Mouse (Mus musculus) embryonic facial prominence, embryonic 13.5 days (tissue): ENCODE measurements around the gene Trim31. TPM values are rescaled to one million over a fixed set of nuclear protein-coding genes. Genes with fewer than 3 reads are reported as not detected.
A peak's percentile ranks its signal among the peaks of the same experiment; 100 is the strongest.

Source experiments
- ATAC-seq: fragments of 200-750 bp; cut with Nextera tagmentation; 2 replicates; pipeline ENCODE4 v1.8.0; 2017; ENCODE audit warnings: low read depth; ENCODE audit not compliant: insufficient number of reproducible peaks, insufficient read depth, low FRiP score, low TSS enrichment
- H3K27ac ChIP-seq: fragments of 300-500 bp; sonication (generic); 2 replicates; pipeline ENCODE4 v1.5.1; 2015; ENCODE audit warnings: moderate library complexity, mild to moderate bottlenecking, inconsistent platforms
- H3K27me3 ChIP-seq: fragments of 300-500 bp; sonication (generic); 2 replicates; pipeline ENCODE4 v1.6.1; 2015; ENCODE audit warnings: mild to moderate bottlenecking, inconsistent platforms
- H3K36me3 ChIP-seq: fragments of 300-500 bp; sonication (generic); 2 replicates; pipeline ENCODE4 v1.6.1; 2015; ENCODE audit warnings: mild to moderate bottlenecking, inconsistent platforms
- H3K4me1 ChIP-seq: fragments of 300-500 bp; sonication (generic); 2 replicates; pipeline ENCODE4 v1.6.1; 2015; ENCODE audit warnings: inconsistent platforms
- H3K4me2 ChIP-seq: fragments of 300-500 bp; sonication (generic); 2 replicates; pipeline ENCODE4 v1.6.1; 2015; ENCODE audit warnings: moderate library complexity, mild to moderate bottlenecking, inconsistent platforms
- H3K4me3 ChIP-seq: fragments of 300-500 bp; sonication (generic); 2 replicates; pipeline ENCODE4 v1.5.1; 2015; ENCODE audit warnings: mild to moderate bottlenecking, inconsistent platforms
- H3K9ac ChIP-seq: fragments of 300-500 bp; sonication (generic); 2 replicates; pipeline ENCODE4 v1.6.1; 2015; ENCODE audit warnings: mild to moderate bottlenecking, inconsistent platforms
- H3K9me3 ChIP-seq: fragments of 300-500 bp; sonication (generic); 2 replicates; pipeline ENCODE4 v1.6.1; 2016; ENCODE audit warnings: inconsistent platforms
- WGBS: fragments of 180-500 bp; shearing (Covaris S2); methylation state at CpG from one replicate; pipeline ENCODE4 v1.1.7; 2015; ENCODE audit warnings: mixed read lengths; 5-methylcytosine and 5-hydroxymethylcytosine counted together
- polyA plus RNA-seq: library from polyadenylated mRNA; unstranded; fragments of >200 nt; fragmentation: Nextera tagmentation; extraction: Ambion mirVana; gene quantifications from 2 replicates; pipeline ENCODE4 v1.2.1, GENCODE M21; 2015

Gene Trim31
- polyA plus RNA-seq, 1 experiment from 2014 or later = not detected

DNA sequence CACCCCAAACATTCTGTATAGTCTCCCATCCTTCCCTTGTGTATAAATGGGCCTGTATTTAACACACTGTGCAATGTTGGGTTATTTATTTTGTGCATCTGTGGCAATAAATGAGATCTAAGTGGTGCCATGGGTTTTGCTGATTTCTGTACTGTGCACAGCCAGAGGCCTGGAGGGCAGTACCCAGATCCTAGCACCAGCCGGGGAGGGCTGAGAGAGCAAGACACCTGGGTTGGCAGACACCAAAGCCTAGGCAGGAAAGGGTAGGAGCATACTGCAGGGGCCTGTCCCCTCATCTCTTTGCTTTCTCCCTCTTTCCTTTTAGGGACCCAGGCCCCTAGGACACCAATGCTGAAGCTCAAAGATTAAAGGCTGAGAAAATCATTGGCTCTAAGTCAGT lies 50.4 kb downstream of the Trim31 start:
- WGBS = 90% methylated on average over 1 of the region's 1 CpGs
- peaks cover 20% of the 10 kb centered on the region for H3K36me3 ChIP-seq
- H3K4me3 ChIP-seq = no peak overlapping the region
- H3K9ac ChIP-seq = no peak overlapping the region
- no peaks in the 10 kb centered on the region for H3K9me3 ChIP-seq
- peaks cover 24% of the 10 kb centered on the region for H3K4me1 ChIP-seq
- H3K27ac ChIP-seq = no peak overlapping the region
- peaks cover 46% of the 10 kb centered on the region for H3K27me3 ChIP-seq
- ATAC-seq = no peak
- no peak overlapping the region; the same call in 1 of the 2 replicates for H3K4me2 ChIP-seq

DNA sequence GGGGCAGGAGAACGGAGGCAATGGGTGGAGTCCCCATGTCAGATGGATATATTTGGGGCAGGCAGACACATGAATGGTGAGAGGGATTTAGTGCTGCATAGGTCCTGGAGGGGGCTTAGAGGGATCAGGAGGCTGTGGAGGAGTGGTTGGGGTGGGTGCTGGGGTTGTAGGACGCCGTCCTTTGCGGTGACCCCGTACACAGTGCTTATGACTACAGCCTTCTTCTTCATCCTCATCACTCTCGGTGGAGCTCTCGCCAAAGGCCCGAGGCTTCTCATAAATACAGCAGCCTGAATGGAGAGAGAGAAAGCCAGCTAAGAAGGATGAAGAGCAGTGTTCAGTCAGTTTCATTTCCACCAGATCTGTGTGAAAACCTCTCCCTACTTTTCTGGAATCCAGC lies 51.3 kb downstream of the Trim31 start:
- Histone ChIP-seq H3K4me3 (no peak overlapping the region), H3K4me1 (peaks cover 21% of the 10 kb centered on the region), H3K36me3 (peaks cover 26% of the 10 kb centered on the region), H3K27me3 (peaks cover 37% of the 10 kb centered on the region), H3K9me3 (no peaks in the 10 kb centered on the region), H3K9ac (no peak overlapping the region), H3K4me2 (no peak overlapping the region), H3K27ac (no peak overlapping the region)
- ATAC-seq = no peak
- 96% methylated on average over 8 of the region's 8 CpGs for WGBS

DNA sequence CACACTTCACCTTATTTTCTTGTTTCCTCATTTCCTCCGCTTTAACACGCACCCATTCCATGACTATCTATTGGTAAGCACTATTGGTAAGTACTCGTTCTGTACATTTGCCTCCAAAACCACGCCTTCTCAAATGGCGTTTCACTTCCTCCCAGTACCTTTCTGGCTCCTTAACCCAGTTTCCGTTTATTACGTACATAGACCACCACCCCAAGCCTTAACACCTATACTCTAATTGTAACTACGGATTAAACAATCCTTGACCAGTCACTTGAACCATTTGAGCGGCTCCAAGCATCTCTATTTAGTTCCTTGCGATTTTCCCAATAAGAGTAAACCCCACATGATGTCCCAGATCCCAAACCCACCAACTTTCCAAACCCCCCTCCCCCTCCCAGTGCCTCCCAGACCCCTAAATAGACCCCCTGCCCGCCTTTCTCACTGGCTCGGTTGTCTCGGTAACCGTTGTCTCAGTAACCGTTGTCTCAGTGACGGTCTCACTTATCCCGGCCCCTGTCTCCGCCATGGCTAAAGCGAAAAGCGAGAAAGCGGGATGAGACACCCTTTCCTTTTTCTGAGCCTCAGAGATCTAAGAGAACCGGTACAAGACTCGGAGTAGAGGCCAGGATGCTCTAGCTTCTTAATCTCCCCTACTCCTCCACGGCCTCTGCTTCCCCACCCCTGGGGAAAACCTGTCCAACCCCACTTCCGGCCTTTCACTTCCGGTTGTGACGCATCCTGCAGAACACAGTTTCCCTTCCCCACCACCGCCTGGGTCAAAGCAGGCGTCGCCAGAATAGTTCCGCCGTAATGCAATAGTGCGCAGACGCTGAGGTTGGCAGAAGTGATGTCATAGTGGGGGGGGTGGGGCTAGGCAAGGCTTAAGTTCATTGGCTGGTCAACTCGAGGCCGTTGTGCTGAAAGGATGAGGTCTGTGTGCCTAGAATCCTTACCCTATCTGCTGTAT lies 53.3 kb downstream of the Trim31 start, which contains the start of gene Ppp1r11:
Gene Ppp1r11, minus strand, starts transcription at position 761 of the 967 bp plus-strand sequence.
- H3K4me3 ChIP-seq = peak within 1 kb of the TSS; percentile 74
- H3K9me3 ChIP-seq = no peaks in the 10 kb centered on the region
- WGBS = 3% methylated on average over 36 of the region's 36 CpGs
- H3K9ac ChIP-seq = peak within 1 kb of the TSS; percentile 80
- H3K27me3 ChIP-seq = peaks cover 17% of the 10 kb centered on the region
- H3K27ac ChIP-seq = peak within 1 kb of the TSS; percentile 71; the same call in 1 of the 2 replicates
- peaks cover 21% of the 10 kb centered on the region for H3K4me1 ChIP-seq
- peaks cover 30% of the 10 kb centered on the region for H3K36me3 ChIP-seq
- H3K4me2 ChIP-seq = peak within 1 kb of the TSS; percentile 80
- peak; percentile 97 for ATAC-seq

DNA sequence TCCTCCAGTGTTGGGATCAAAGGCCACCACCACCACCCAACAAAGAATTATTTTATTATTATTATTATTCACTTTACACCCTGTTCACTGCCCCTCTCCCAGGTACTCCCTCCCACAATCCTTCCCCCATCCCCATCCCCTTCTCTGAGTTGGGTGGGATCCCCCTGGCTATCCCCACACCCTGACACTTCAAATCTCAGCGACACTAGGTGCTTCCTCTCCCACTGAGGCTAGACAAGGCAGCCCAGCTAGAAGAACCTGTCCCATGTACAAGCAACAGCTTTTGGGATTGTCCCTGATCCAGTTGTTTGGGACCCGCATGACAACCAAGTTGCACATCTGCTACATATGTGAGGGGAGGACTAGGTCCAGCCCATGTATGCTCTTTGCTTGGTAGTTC lies 54.7 kb downstream of the Trim31 start:
- Histone ChIP-seq H3K4me3 (no peak overlapping the region), H3K27ac (no peak overlapping the region), H3K4me1 (peaks cover 19% of the 10 kb centered on the region), H3K9me3 (no peaks in the 10 kb centered on the region), H3K27me3 (peaks cover 11% of the 10 kb centered on the region), H3K9ac (no peak overlapping the region), H3K4me2 (no peak overlapping the region), H3K36me3 (peaks cover 36% of the 10 kb centered on the region)
- 91% methylated on average over 2 of the region's 2 CpGs for WGBS
- no peak for ATAC-seq

DNA sequence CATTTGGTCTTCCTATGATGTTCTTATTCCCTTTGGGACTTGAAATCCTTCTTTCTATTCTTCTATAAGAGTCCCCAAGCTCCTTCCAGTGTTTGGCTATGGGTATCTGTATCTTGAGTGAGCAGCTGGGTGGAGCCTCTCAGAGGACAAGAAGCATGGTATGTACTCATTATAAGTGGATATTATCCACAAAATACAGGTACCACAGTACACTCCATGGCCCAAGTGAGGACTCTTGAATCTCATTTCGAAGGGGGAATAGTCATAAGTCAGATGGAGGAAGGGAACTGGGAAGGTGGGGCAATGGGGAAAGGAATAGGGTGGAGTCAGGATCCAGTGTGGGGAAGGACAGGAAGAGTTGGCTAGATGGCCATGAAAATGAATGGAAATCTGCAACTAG lies 55.1 kb downstream of the Trim31 start:
- Histone ChIP-seq H3K27me3 (peaks cover 11% of the 10 kb centered on the region), H3K27ac (no peak overlapping the region), H3K9ac (no peak overlapping the region), H3K4me1 (peaks cover 18% of the 10 kb centered on the region), H3K4me3 (no peak overlapping the region), H3K36me3 (peaks cover 36% of the 10 kb centered on the region), H3K9me3 (no peaks in the 10 kb centered on the region), H3K4me2 (no peak overlapping the region)
- ATAC-seq = no peak
- 79% methylated on average over 1 of the region's 1 CpGs for WGBS

DNA sequence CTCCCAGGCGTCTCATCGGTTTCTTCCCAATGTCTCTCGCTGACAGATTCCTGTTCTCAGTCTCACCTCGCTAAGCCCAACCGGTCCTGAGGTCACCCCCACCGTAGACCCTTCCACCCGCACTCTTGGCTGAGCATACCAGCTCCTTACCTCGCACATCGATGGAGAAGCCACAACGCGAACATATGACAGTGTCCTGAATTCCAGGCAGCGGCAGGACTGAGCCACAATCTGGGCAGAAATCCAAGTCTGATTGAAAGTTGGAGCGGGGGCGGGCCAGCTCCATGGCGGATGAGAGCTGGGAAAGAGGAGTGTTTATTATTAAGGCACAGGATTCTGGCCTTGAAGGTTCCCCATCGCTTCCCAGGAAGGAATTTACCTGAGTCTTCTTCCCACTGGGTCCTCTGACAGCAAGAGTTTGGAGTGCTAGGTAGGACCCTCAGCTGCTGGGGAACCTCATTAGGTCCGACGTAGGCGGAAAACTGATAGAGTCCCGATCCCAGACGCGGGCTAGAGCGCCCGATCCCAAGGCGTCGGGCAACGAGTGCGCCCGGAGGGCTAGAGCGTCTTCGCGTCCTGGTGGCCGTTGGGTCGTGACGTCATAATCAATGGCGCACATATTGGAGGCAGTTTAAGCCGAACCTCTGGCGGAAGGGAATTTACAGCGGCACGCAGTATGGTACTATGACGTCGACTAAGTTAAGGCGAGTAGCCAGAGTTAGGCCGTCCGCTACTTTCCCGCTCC lies 60.3 kb downstream of the Trim31 start, which contains the start of the genes Znrd1 and Znrd1as:
Gene Znrd1, minus strand, starts transcription at position 561 of the 745 bp plus-strand sequence.
Gene Znrd1as, plus strand, starts transcription at position 594 of the 745 bp plus-strand sequence.
- peak; percentile 98 for ATAC-seq
- no peaks in the 10 kb centered on the region for H3K9me3 ChIP-seq
- H3K4me2 ChIP-seq = peak within 1 kb of the TSS; percentile 74
- peaks cover 13% of the 10 kb centered on the region for H3K4me1 ChIP-seq
- H3K36me3 ChIP-seq = peaks cover 17% of the 10 kb centered on the region; the same call in 1 of the 2 replicates
- H3K9ac ChIP-seq = peak within 1 kb of the TSS; percentile 82
- H3K27me3 ChIP-seq = no peaks in the 10 kb centered on the region
- peak within 1 kb of the TSS; percentile 64 for H3K4me3 ChIP-seq
- WGBS = under 1% methylated on average over 46 of the region's 46 CpGs
- peak within 1 kb of the TSS; percentile 86 for H3K27ac ChIP-seq

DNA sequence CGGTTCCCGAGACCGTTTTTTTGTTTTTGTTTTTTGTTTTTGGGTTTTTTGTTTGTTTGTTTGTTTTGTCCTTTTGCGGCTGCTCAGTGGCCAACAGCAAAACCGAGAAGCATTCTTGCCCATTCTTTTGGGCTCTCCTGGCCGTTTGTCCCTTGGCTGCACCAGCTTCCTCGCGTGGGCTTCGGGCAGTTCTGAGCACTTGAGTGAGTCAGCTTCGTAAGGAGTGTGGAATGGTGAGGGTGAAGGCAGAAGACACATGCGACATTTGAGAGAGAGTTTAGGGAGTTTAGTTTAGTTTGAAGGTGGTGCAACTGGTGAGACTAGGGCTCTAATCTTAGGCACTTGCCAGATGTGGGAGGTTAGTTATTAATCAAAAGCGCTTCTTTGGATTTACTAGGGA lies 61.0 kb downstream of the Trim31 start:
- 12% methylated on average over 12 of the region's 12 CpGs for WGBS
- no peaks in the 10 kb centered on the region for H3K9me3 ChIP-seq
- H3K4me2 ChIP-seq = peak overlapping the region; percentile 74
- no peaks in the 10 kb centered on the region for H3K27me3 ChIP-seq
- ATAC-seq = no peak
- H3K36me3 ChIP-seq = peaks cover 13% of the 10 kb centered on the region; the same call in 1 of the 2 replicates
- peak overlapping the region; percentile 82 for H3K9ac ChIP-seq
- peaks cover 13% of the 10 kb centered on the region for H3K4me1 ChIP-seq
- peak overlapping the region; percentile 77 for H3K27ac ChIP-seq
- peak overlapping the region; percentile 64 for H3K4me3 ChIP-seq

Other genes with a start within 250 kb of the Trim31 start
- not detected in 2 replicates for gene H2-M1, start 225.9 kb upstream of the Trim31 start, polyA plus RNA-seq
- not detected in 2 replicates for gene H2-M10.5, start 125.2 kb upstream of the Trim31 start, polyA plus RNA-seq
- gene H2-M10.6, start 85.9 kb upstream of the Trim31 start, polyA plus RNA-seq = not detected in 2 replicates
- 55.7 and 60.3 TPM in 2 replicates for gene Trim26, start 61.0 kb upstream of the Trim31 start, polyA plus RNA-seq
- 0.24 and 0.48 TPM in 2 replicates for gene Trim15, start 30.9 kb upstream of the Trim31 start, polyA plus RNA-seq
- gene Trim10, start 28.5 kb upstream of the Trim31 start, polyA plus RNA-seq = 1.8 and 4.7 TPM in 2 replicates
- not detected in 2 replicates for gene Trim40, start 8.0 kb upstream of the Trim31 start, polyA plus RNA-seq
- gene Rnf39, start 44.8 kb downstream of the Trim31 start, polyA plus RNA-seq = 0.35 and 0.39 TPM in 2 replicates
- 118 and 130 TPM in 2 replicates for gene Ppp1r11, start 53.6 kb downstream of the Trim31 start, polyA plus RNA-seq
- 106 and 115 TPM in 2 replicates for gene Znrd1, start 60.4 kb downstream of the Trim31 start, polyA plus RNA-seq
- 4.9 and 6.4 TPM in 2 replicates for gene Znrd1as, start 60.5 kb downstream of the Trim31 start, polyA plus RNA-seq
- gene 2410137M14Rik, start 83.1 kb downstream of the Trim31 start, polyA plus RNA-seq = not detected in 2 replicates
- gene H2-M5, start 91.4 kb downstream of the Trim31 start, polyA plus RNA-seq = 1.4 TPM in 2 replicates
- 112 and 113 TPM in 2 replicates for gene Zfp57, start 103.0 kb downstream of the Trim31 start, polyA plus RNA-seq
- 0.30 and 0.31 TPM in 2 replicates for gene Mog, start 125.3 kb downstream of the Trim31 start, polyA plus RNA-seq
- 15.8 and 16.1 TPM in 2 replicates for gene Gabbr1, start 147.8 kb downstream of the Trim31 start, polyA plus RNA-seq
- 0.10 TPM in 1 of 2 replicates, not detected in the other for gene Olfr90, start 190.4 kb downstream of the Trim31 start, polyA plus RNA-seq
- gene Olfr91, start 200.2 kb downstream of the Trim31 start, polyA plus RNA-seq = not detected in 2 replicates
- not detected in 2 replicates for gene Olfr92, start 222.0 kb downstream of the Trim31 start, polyA plus RNA-seq